Mouse (Mus musculus): ENCODE measurements around the gene Rngtt. TPM values are rescaled to one million over a fixed set of nuclear protein-coding genes. Genes with fewer than 3 reads are reported as not detected.

The Rngtt gene
- total RNA-seq, 1 experiment: 23.5 TPM

GRCm38 (mm10) chr4:33547315-33547929, 237.3 kb downstream of the Rngtt start:
- no peak overlapping the region for H3K4me3 ChIP-seq (ENCODE audit: insufficient read depth in 1 of 2, low read depth in 1 of 2, low read length in 2 of 2, poor library complexity in 1 of 2, severe bottlenecking in 1 of 2)
- no peak overlapping the region for H3K9ac ChIP-seq (ENCODE audit: insufficient read depth, low read depth, low read length, poor library complexity, severe bottlenecking)
- H3K27ac ChIP-seq (ENCODE audit: insufficient read depth, low read depth, low read length, poor library complexity, severe bottlenecking): no peak overlapping the region
- in situ Hi-C loops (cut with MboI; ENCODE audit: low sequenced_read_pairs in 2 of 2, unreplicated experiment in 2 of 2): no loop called here
- no peaks in the 10 kb centered on the region for H3K36me3 ChIP-seq (ENCODE audit: control insufficient read depth, insufficient read depth, low read length, poor library complexity, severe bottlenecking)
- DNase-seq (ENCODE audit: low read depth, low spot score): no peak
- no peaks in the 10 kb centered on the region; the same call in 1 of the 2 replicates for H3K9me3 ChIP-seq (ENCODE audit: control insufficient read depth, insufficient read depth, low read depth, low read length)
- H3K4me1 ChIP-seq (ENCODE audit: control insufficient read depth in 2 of 2, insufficient read depth in 2 of 2, low read length in 2 of 2, poor library complexity in 1 of 2): peaks cover 0 to 5% of the 10 kb centered on the region in 2 experiments; a peak in 2 of 4 replicates
- TF ChIP-seq HCFC1 (IDR thresholded peaks at IDR 0.05; ENCODE audit: borderline replicate concordance, insufficient read depth, low read length) (no peak), MAFK (IDR thresholded peaks at IDR 0.05; ENCODE audit: insufficient read depth, low read depth, low read length) (no peak), ZNF384 (IDR thresholded peaks at IDR 0.05; ENCODE audit: low read depth, low read length) (no peak)

- H3K4me3 ChIP-seq (ENCODE audit: insufficient read depth in 1 of 2, low read depth in 1 of 2, low read length in 2 of 2, poor library complexity in 1 of 2, severe bottlenecking in 1 of 2): no peak overlapping the region
- no peak overlapping the region for H3K27ac ChIP-seq (ENCODE audit: insufficient read depth, low read depth, low read length, poor library complexity, severe bottlenecking)
- TF ChIP-seq HCFC1 (IDR thresholded peaks at IDR 0.05; ENCODE audit: borderline replicate concordance, insufficient read depth, low read length) (no peak), CHD2 (IDR thresholded peaks at IDR 0.05; ENCODE audit: low read depth, low read length) (no peak), MAFK (IDR thresholded peaks at IDR 0.05; ENCODE audit: insufficient read depth, low read depth, low read length) (no peak), ZNF384 (IDR thresholded peaks at IDR 0.05; ENCODE audit: low read depth, low read length) (no peak), ZC3H11A (IDR thresholded peaks at IDR 0.05; ENCODE audit: borderline replicate concordance, low read depth, low read length) (no peak)
- H3K36me3 ChIP-seq (ENCODE audit: control insufficient read depth, insufficient read depth, low read length, poor library complexity, severe bottlenecking): no peaks in the 10 kb centered on the region
- DNase-seq (ENCODE audit: low read depth, low spot score): no peak
- no peak overlapping the region for H3K9ac ChIP-seq (ENCODE audit: insufficient read depth, low read depth, low read length, poor library complexity, severe bottlenecking)
- in situ Hi-C loops (cut with MboI; ENCODE audit: low sequenced_read_pairs in 2 of 2, unreplicated experiment in 2 of 2): no loop called here
- no peaks in the 10 kb centered on the region; the same call in 1 of the 2 replicates for H3K9me3 ChIP-seq (ENCODE audit: control insufficient read depth, insufficient read depth, low read depth, low read length)
- H3K4me1 ChIP-seq (ENCODE audit: control insufficient read depth in 2 of 2, insufficient read depth in 2 of 2, low read length in 2 of 2, poor library complexity in 1 of 2): peaks cover 0 to 4% of the 10 kb centered on the region in 2 experiments; a peak in 2 of 4 replicates
Measured at GRCm38 (mm10) chr4:33549606-33550005, 239.5 kb downstream of the Rngtt start.

Other genes with a start within 250 kb of the Rngtt start
- gene Gabrr2, start 247.3 kb upstream of the Rngtt start, total RNA-seq (2012; rRNA removed): not detected in 2 replicates
- 0.79 and 0.89 TPM in 2 replicates for gene Gabrr1, start 177.8 kb upstream of the Rngtt start, total RNA-seq (2012; rRNA removed)
- gene Pm20d2, start 120.6 kb upstream of the Rngtt start, total RNA-seq (2012; rRNA removed): 2.0 and 2.1 TPM in 2 replicates
- gene Srsf12, start 101.3 kb upstream of the Rngtt start, total RNA-seq (2012; rRNA removed): 1.6 and 2.9 TPM in 2 replicates
- 25.8 and 26.7 TPM in 2 replicates for gene Pnrc1, start 20.1 kb upstream of the Rngtt start, total RNA-seq (2012; rRNA removed)